Mouse (Mus musculus) myocyte (in vitro differentiated cells): ENCODE data around the gene Dnajc16. TPM values are rescaled to one million over a fixed set of nuclear protein-coding genes. Genes with fewer than 3 reads are reported as not detected.

ENCODE experiments used
- H3K27me3 ChIP-seq: one replicate; pipeline ENCODE4 v1.6.1; 2011; ENCODE audit not compliant: control insufficient read depth, insufficient read depth, insufficient read length
- H3K36me3 ChIP-seq: one replicate; pipeline ENCODE4 v1.6.1; 2011; ENCODE audit not compliant: control insufficient read depth, insufficient read depth
- H3K4me2 ChIP-seq: one replicate; pipeline ENCODE4 v1.6.1; 2011; ENCODE audit warnings: low read depth, control low read depth
- H3K4me3 ChIP-seq: one replicate; pipeline ENCODE4 v1.5.1; 2011; ENCODE audit warnings: mild to moderate bottlenecking, control low read depth, moderate library complexity
- H3K79me2 ChIP-seq: one replicate; pipeline ENCODE4 v1.6.1; 2011; ENCODE audit not compliant: control insufficient read depth, insufficient read depth
- H3ac ChIP-seq: one replicate; pipeline ENCODE4 v1.6.1; 2011; ENCODE audit not compliant: control insufficient read depth, insufficient read length
- CEBPB ChIP-seq: IDR thresholded peaks from 2 replicates; pipeline ENCODE4 v1.6.1; 2011; ENCODE audit warnings: mild to moderate bottlenecking, moderate library complexity; ENCODE audit not compliant: poor library complexity, insufficient read depth, severe bottlenecking
- E2F4 ChIP-seq: IDR thresholded peaks from one replicate; pipeline ENCODE4 v1.6.1; 2011; ENCODE audit warnings: mild to moderate bottlenecking, control low read depth, moderate library complexity; ENCODE audit not compliant: insufficient read depth
- MAX ChIP-seq: IDR thresholded peaks from one replicate; pipeline ENCODE4 v1.6.1; 2011; ENCODE audit warnings: low read depth, mild to moderate bottlenecking, control low read depth
- MYOD1 ChIP-seq, 3 experiments: IDR thresholded peaks; one replicate each; pipeline ENCODE4 v1.6.1; 2011; ENCODE audit warnings: control low read depth in 2 of 3, low read depth in 2 of 3, mild to moderate bottlenecking in 2 of 3, moderate library complexity in 1 of 3; ENCODE audit not compliant: insufficient read length in 2 of 3, control insufficient read depth in 1 of 3
- MYOG ChIP-seq, 3 experiments: IDR thresholded peaks; one replicate each; pipeline ENCODE4 v1.6.1; 2011; ENCODE audit warnings: control low read depth in 2 of 3, low read depth in 2 of 3, mild to moderate bottlenecking in 2 of 3; ENCODE audit not compliant: insufficient read length in 2 of 3, control insufficient read depth in 1 of 3, insufficient read depth in 1 of 3
- POLR2A ChIP-seq: IDR thresholded peaks from one replicate; pipeline ENCODE4 v1.6.1; 2011; ENCODE audit warnings: low read depth, mild to moderate bottlenecking, control low read depth, moderate library complexity; ENCODE audit not compliant: insufficient read length
- POLR2AphosphoS2 ChIP-seq: IDR thresholded peaks from one replicate; pipeline ENCODE4 v1.6.1; 2011; ENCODE audit warnings: low read depth, control low read depth; ENCODE audit not compliant: insufficient read length
- REST ChIP-seq: IDR thresholded peaks from one replicate; pipeline ENCODE4 v1.6.1; 2011; ENCODE audit warnings: mild to moderate bottlenecking, control low read depth, moderate library complexity; ENCODE audit not compliant: insufficient read depth, insufficient read length
- SRF ChIP-seq: IDR thresholded peaks from one replicate; pipeline ENCODE4 v1.6.1; 2011; ENCODE audit warnings: low read depth; ENCODE audit not compliant: control insufficient read depth, insufficient read length
- TCF12 ChIP-seq: IDR thresholded peaks from one replicate; pipeline ENCODE4 v1.6.1; 2011; ENCODE audit warnings: mild to moderate bottlenecking, control low read depth; ENCODE audit not compliant: poor library complexity, insufficient read depth, severe bottlenecking
- TCF3 ChIP-seq: IDR thresholded peaks from one replicate; pipeline ENCODE4 v1.6.1; 2011; ENCODE audit warnings: low read depth, control low read depth; ENCODE audit not compliant: insufficient read length
- USF1 ChIP-seq: IDR thresholded peaks from one replicate; pipeline ENCODE4 v1.6.1; 2011; ENCODE audit warnings: low read depth, mild to moderate bottlenecking, control low read depth, moderate library complexity
- polyA plus RNA-seq: library from polyadenylated mRNA; unstranded; fragments of >200 nt; fragmentation: generic; extraction: Trizol; gene quantifications from one replicate; pipeline ENCODE4 v1.2.1, GENCODE M21; 2012; ENCODE audit warnings: missing spikeins

The Dnajc16 gene
- polyA plus RNA-seq, 1 experiment = 9.5 TPM

GRCm38 (mm10) chr4:141767353-141768036 is 23.2 kb downstream of the Dnajc16 start:
- Histone ChIP-seq H3K4me2 (peak overlapping the region; percentile 63), H3K4me3 (no peak overlapping the region), H3K79me2 (no peaks in the 10 kb centered on the region), H3ac (no peak overlapping the region), H3K36me3 (peaks cover 17% of the 10 kb centered on the region), H3K27me3 (no peaks in the 10 kb centered on the region)
- TF ChIP-seq MYOG (IDR thresholded peaks at IDR 0.05; ENCODE audit: control insufficient read depth in 1 of 3, insufficient read depth in 1 of 3, insufficient read length in 2 of 3, low read depth in 2 of 3) (peak in 1 of 3 experiments; percentile 53), E2F4 (peak; percentile 7), POLR2A (peak; percentile 20), SRF (no peak)

GRCm38 (mm10) chr4:141766668-141767352 is 23.9 kb downstream of the Dnajc16 start:
- TF ChIP-seq MYOD1 (IDR thresholded peaks at IDR 0.05; ENCODE audit: control insufficient read depth in 1 of 3, insufficient read length in 2 of 3, low read depth in 2 of 3) = peak; percentile 17 to 69 (median 39)
- TF ChIP-seq MYOG (IDR thresholded peaks at IDR 0.05; ENCODE audit: control insufficient read depth in 1 of 3, insufficient read depth in 1 of 3, insufficient read length in 2 of 3, low read depth in 2 of 3) = peak; percentile 6 to 79 (median 64)
- no peak for TF ChIP-seq SRF
- TF ChIP-seq TCF3 = peak; percentile 66
- TF ChIP-seq E2F4 = no peak
- Histone ChIP-seq H3K79me2 (no peaks in the 10 kb centered on the region), H3K36me3 (peaks cover 21% of the 10 kb centered on the region), H3K27me3 (no peaks in the 10 kb centered on the region), H3ac (no peak overlapping the region), H3K4me3 (no peak overlapping the region), H3K4me2 (peak overlapping the region; percentile 63)

GRCm38 (mm10) chr4:141766316-141766667 is 24.4 kb downstream of the Dnajc16 start:
- no peak overlapping the region for H3ac ChIP-seq
- peaks cover 23% of the 10 kb centered on the region for H3K36me3 ChIP-seq
- H3K27me3 ChIP-seq = no peaks in the 10 kb centered on the region
- peak overlapping the region; percentile 63 for H3K4me2 ChIP-seq
- TF ChIP-seq POLR2A (no peak), CEBPB (no peak), USF1 (no peak), TCF3 (no peak), MYOD1 (IDR thresholded peaks at IDR 0.05; ENCODE audit: control insufficient read depth in 1 of 3, insufficient read length in 2 of 3, low read depth in 2 of 3) (no peak), MYOG (IDR thresholded peaks at IDR 0.05; ENCODE audit: control insufficient read depth in 1 of 3, insufficient read depth in 1 of 3, insufficient read length in 2 of 3, low read depth in 2 of 3) (no peak), POLR2AphosphoS2 (no peak)
- H3K4me3 ChIP-seq = no peak overlapping the region
- no peaks in the 10 kb centered on the region for H3K79me2 ChIP-seq

- TF ChIP-seq CEBPB (no peak), TCF12 (no peak), MYOG (IDR thresholded peaks at IDR 0.05; ENCODE audit: control insufficient read depth in 1 of 3, insufficient read depth in 1 of 3, insufficient read length in 2 of 3, low read depth in 2 of 3) (no peak), POLR2AphosphoS2 (no peak), MYOD1 (IDR thresholded peaks at IDR 0.05; ENCODE audit: control insufficient read depth in 1 of 3, insufficient read length in 2 of 3, low read depth in 2 of 3) (no peak), REST (no peak), POLR2A (no peak), USF1 (no peak), TCF3 (no peak), MAX (no peak), SRF (no peak), E2F4 (no peak)
- no peak overlapping the region for H3ac ChIP-seq
- H3K4me3 ChIP-seq = no peak overlapping the region
- H3K79me2 ChIP-seq = no peaks in the 10 kb centered on the region
- no peaks in the 10 kb centered on the region for H3K27me3 ChIP-seq
- peaks cover 20% of the 10 kb centered on the region for H3K36me3 ChIP-seq
- no peak overlapping the region for H3K4me2 ChIP-seq
Observed at GRCm38 (mm10) chr4:141765008-141765407, 25.7 kb downstream of the Dnajc16 start.

GRCm38 (mm10) chr4:141763476-141763875 is 27.3 kb downstream of the Dnajc16 start:
- H3ac ChIP-seq = no peak overlapping the region
- H3K27me3 ChIP-seq = no peaks in the 10 kb centered on the region
- H3K4me2 ChIP-seq = no peak overlapping the region
- no peaks in the 10 kb centered on the region for H3K79me2 ChIP-seq
- peaks cover 18% of the 10 kb centered on the region for H3K36me3 ChIP-seq
- H3K4me3 ChIP-seq = no peak overlapping the region
- TF ChIP-seq MAX (no peak), MYOD1 (IDR thresholded peaks at IDR 0.05; ENCODE audit: control insufficient read depth in 1 of 3, insufficient read length in 2 of 3, low read depth in 2 of 3) (no peak), REST (no peak), TCF12 (no peak), POLR2AphosphoS2 (no peak), MYOG (IDR thresholded peaks at IDR 0.05; ENCODE audit: control insufficient read depth in 1 of 3, insufficient read depth in 1 of 3, insufficient read length in 2 of 3, low read depth in 2 of 3) (no peak), CEBPB (no peak), POLR2A (no peak), USF1 (no peak), TCF3 (no peak), E2F4 (no peak)
